Mouse (Mus musculus): Measurements from ENCODE around the gene Gsg1.

GRCm38 (mm10) chr6:135279856-135280255, 25.7 kb upstream of the Gsg1 start:
- no peak for TF ChIP-seq CTCF (IDR thresholded peaks at IDR 0.05; ENCODE audit: low read depth, low read length)
- TF ChIP-seq POLR2A (IDR thresholded peaks at IDR 0.05; ENCODE audit: extremely low read depth, insufficient read depth, low read length), result no peak

Measured in liver, adult 2 months (tissue).